ENCODE assay signal across 12 mouse cellular contexts in genomic region chr16:59586276-59586675, GRCm38 (mm10). TPM values are rescaled to one million over a fixed set of nuclear protein-coding genes. Genes with fewer than 3 reads are reported as not detected.
DNase-seq lines count a peak whose midpoint lies in the region; ATAC-seq and TF ChIP-seq lines count a peak whose summit lies in the region.
"Had no signal": no experiment of that assay in that cellular context is flagged by ENCODE, and none has a peak within 500 bp of the region (broad histone marks: within the 10 kb centered on the region; RNA-seq: fewer than 3 reads in every experiment).

No protein-coding gene starts in this region.

- H3K9me3 ChIP-seq in kidney, embryonic 14.5 days (ENCODE audit: control insufficient read depth, low read length) = no peaks in the 10 kb centered on the region
- H3K9me3 ChIP-seq in forebrain, embryonic 10.5 days = no peaks in the 10 kb centered on the region
- H3K9me3 ChIP-seq: liver, embryonic 12.5 days had no signal

- H3K4me3 ChIP-seq in layer of hippocampus, adult 2 months = no peak overlapping the region
- H3K4me3 ChIP-seq in kidney, embryonic 14.5 days (ENCODE audit: low read length) = no peak overlapping the region
- no peak overlapping the region for H3K4me3 ChIP-seq in forebrain, embryonic 10.5 days
- H3K4me3 ChIP-seq: liver, embryonic 12.5 days had no signal

- WGBS in kidney, embryonic 14.5 days = 39% methylated on average over 6 of the region's 6 CpGs
- 72% methylated on average over 6 of the region's 6 CpGs for WGBS in forebrain, embryonic 10.5 days

- H3K27ac ChIP-seq in layer of hippocampus, adult 2 months = peak overlapping the region; percentile 28; the same call in 1 of the 2 replicates
- no peak overlapping the region for H3K27ac ChIP-seq in kidney, embryonic 14.5 days (ENCODE audit: low read depth, low read length)
- H3K27ac ChIP-seq in forebrain, embryonic 10.5 days = no peak overlapping the region
- H3K27ac ChIP-seq: liver, embryonic 12.5 days had no signal

- no peak overlapping the region for H3K9ac ChIP-seq in kidney, embryonic 14.5 days (ENCODE audit: low read depth, low read length)
- H3K9ac ChIP-seq: liver, embryonic 12.5 days had no signal

- no peaks in the 10 kb centered on the region for H3K36me3 ChIP-seq in kidney, embryonic 14.5 days (ENCODE audit: control insufficient read depth, insufficient read depth, low read length)
- no peaks in the 10 kb centered on the region for H3K36me3 ChIP-seq in forebrain, embryonic 10.5 days (replicated peaks)
- H3K36me3 ChIP-seq: liver, embryonic 12.5 days had no signal

- no peak for TF ChIP-seq CTCF in layer of hippocampus, adult 2 months (conservative IDR thresholded peaks at IDR 0.05)

- DNase-seq in frontal cortex, postnatal 36 days (ENCODE audit: low spot score in 2 of 2) = no peak
- no peak for DNase-seq in layer of hippocampus, adult 2 months (ENCODE audit: low spot score in 2 of 2)
- DNase-seq in layer of hippocampus, adult 18-20 months (ENCODE audit: low spot score in 2 of 2) = no peak
- DNase-seq in lung, postnatal 36 days = peak; percentile 72
- DNase-seq in forebrain, embryonic 10.5 days (ENCODE audit: extremely low spot score, low spot score) = no peak
- DNase-seq: adrenal gland, postnatal 10 days; cerebellum, adult 8-10 months had no signal

- 0 out of 2 replicates have a peak, but pooled peaks cover 7% of the 10 kb centered on the region for H3K4me1 ChIP-seq in kidney, embryonic 14.5 days (ENCODE audit: control insufficient read depth, insufficient read depth, low read length)
- H3K4me1 ChIP-seq in forebrain, embryonic 10.5 days = 0 out of 2 replicates have a peak, but pooled peaks cover 3% of the 10 kb centered on the region
- H3K4me1 ChIP-seq: liver, embryonic 12.5 days had no signal

- ATAC-seq in frontal cortex, adult (ENCODE audit: low TSS enrichment) = peak; percentile 52; the same call in 1 of the 2 replicates
- ATAC-seq in kidney, embryonic 14.5 days (ENCODE audit: low FRiP score, low TSS enrichment) = peak; percentile 83
- ATAC-seq in granulocyte monocyte progenitor cell, adult 5-6 weeks (replicated peaks; ENCODE audit: poor library complexity, severe bottlenecking) = no peak
- ATAC-seq: liver, embryonic 12.5 days had no signal

- no peak overlapping the region for H3K4me2 ChIP-seq in kidney, embryonic 14.5 days (replicated peaks; ENCODE audit: low read depth, low read length)
- H3K4me2 ChIP-seq: liver, embryonic 12.5 days had no signal

- H3K27me3 ChIP-seq in kidney, embryonic 14.5 days (ENCODE audit: control insufficient read depth, insufficient read depth, low read length) = no peaks in the 10 kb centered on the region
- no peaks in the 10 kb centered on the region for H3K27me3 ChIP-seq in forebrain, embryonic 10.5 days (ENCODE audit: poor library complexity, severe bottlenecking)
- H3K27me3 ChIP-seq: liver, embryonic 12.5 days had no signal

RNA-seq across cellular contexts. Expression of gene Crybg3, which starts 14.5 kb away (rescaled TPM):
- 1 to 10 TPM; 3.8 to 4.8 TPM for total RNA-seq in layer of hippocampus, adult 2 months (2021)
- 1 to 10 TPM; 4.5 TPM for total RNA-seq in layer of hippocampus, adult 18-20 months (2021)
- polyA plus RNA-seq in kidney, embryonic 14.5 days (2014; fragmentation: Nextera tagmentation; extraction: Ambion mirVana) = 11.8 and 12.7 TPM in 2 replicates
- total RNA-seq in granulocyte monocyte progenitor cell, adult 5-6 weeks (2014; fragmentation: Nextera tagmentation) = 13.9 and 23.3 TPM in 2 replicates
- total RNA-seq in granulocyte monocyte progenitor cell, adult 5-6 weeks (2017) = 17.3 and 27.0 TPM in 2 replicates
- polyA plus RNA-seq in forebrain, embryonic 10.5 days (2016; fragmentation: Nextera tagmentation; extraction: Ambion mirVana) = 5.0 and 5.1 TPM in 2 replicates

RNA-seq across cellular contexts. Expression of gene Arl6, which starts 52.9 kb away (rescaled TPM):
- 10 to 100 TPM; 27.4 to 30.1 TPM for total RNA-seq in layer of hippocampus, adult 2 months (2021)
- total RNA-seq in layer of hippocampus, adult 18-20 months (2021) = 10 to 100 TPM; 29.9 to 32.1 TPM
- 42.0 and 44.2 TPM in 2 replicates for polyA plus RNA-seq in kidney, embryonic 14.5 days (2014; fragmentation: Nextera tagmentation; extraction: Ambion mirVana)
- total RNA-seq in granulocyte monocyte progenitor cell, adult 5-6 weeks (2014; fragmentation: Nextera tagmentation) = 3.4 TPM in 2 replicates
- 3.7 and 11.4 TPM in 2 replicates for total RNA-seq in granulocyte monocyte progenitor cell, adult 5-6 weeks (2017)
- polyA plus RNA-seq in forebrain, embryonic 10.5 days (2016; fragmentation: Nextera tagmentation; extraction: Ambion mirVana) = 57.6 and 58.6 TPM in 2 replicates
- total RNA-seq: MEL had no signal
